Mouse (Mus musculus) CD4-positive, CD25-positive, alpha-beta regulatory T cell, adult 4 months (primary cell): ENCODE data around the gene Rps9. TPM values are rescaled to one million over a fixed set of nuclear protein-coding genes. Genes with fewer than 3 reads are reported as not detected.
"Not testable (repeated sequence)": the region's sequence is repeated elsewhere in the genome, so short reads cannot be mapped to it uniquely, and the experiment has no call there.

Source experiments
- ATAC-seq: one replicate; pipeline ENCODE4 v1.8.0; 2017
- polyA plus RNA-seq, 2 experiments: library from polyadenylated mRNA; unstranded; fragments of 100-300 nt; shearing (Covaris generic); gene quantifications; one replicate each; pipeline ENCODE4 v1.2.1; 2017

The Rps9 gene
- polyA plus RNA-seq = 1,000 to 10,000 TPM; 4,852 to 4,938 TPM

DNA sequence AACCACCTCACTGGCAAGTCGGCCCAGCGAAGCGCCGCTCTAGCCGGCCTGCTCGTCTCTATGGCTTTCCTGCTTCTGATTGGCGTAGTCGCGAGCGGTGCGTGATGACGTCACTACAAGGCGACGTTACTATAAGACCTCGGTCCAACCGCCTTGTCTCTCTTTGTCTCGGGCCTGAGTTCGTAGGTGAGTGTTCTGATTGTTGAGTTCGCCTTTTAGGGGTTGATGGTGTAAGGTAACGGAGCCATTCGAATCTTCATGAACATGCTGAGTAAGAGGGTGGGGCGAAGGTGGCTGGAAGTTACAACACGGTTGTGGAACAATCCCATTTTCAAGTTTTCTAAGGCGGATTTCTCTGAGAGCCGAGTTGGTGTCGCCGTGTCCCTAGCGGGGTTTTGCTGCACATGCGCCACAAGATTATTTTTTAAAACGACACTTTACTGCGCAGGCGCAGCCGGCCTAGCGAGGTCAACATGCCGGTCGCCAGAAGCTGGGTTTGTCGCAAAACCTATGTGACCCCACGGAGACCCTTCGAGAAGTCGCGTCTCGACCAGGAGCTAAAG is at the start of gene Rps9:
Gene Rps9, plus strand, starts transcription at position 115 of the 563 bp plus-strand sequence.
- ATAC-seq = peak; percentile 95

DNA sequence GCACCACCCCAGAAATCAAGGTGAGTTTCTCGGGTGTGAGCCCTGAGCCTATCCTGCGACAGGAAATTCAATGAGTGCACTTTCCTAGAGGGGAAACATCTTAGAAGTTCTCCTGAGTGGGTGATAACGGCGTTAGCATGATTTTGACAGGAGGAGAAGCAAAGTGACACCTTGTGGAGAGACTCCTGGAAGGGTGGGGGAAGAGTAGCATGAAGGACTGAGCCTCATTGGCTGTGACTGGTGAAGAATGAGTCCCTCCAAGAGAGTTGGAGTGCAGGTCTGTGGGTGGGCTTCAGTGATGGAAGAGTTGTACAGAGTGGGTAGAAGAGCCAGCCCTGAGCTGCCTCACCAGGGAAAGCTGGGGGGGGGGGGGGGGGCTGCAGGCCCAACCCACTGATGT is 46.8 kb upstream of the Rps9 start:
- no peak for ATAC-seq

DNA sequence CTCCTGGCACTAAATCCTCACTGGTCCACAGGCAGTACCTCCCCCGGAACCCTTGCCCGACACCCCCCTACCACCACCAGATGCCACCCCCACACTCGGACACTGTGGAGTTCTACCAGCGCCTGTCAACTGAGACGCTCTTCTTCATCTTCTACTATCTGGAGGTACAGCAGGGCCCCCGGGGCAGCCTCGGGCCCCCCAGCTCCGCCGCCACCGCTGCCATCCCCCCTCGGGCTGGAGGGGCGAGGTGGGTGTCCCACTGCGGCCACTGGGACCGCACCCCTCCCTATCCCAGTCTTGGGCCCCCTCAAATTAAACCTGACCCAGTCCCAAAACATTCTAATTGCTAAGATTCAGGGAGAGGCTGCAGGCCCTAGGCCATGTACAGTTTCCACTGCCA is 45.2 kb upstream of the Rps9 start:
- ATAC-seq = no peak

DNA sequence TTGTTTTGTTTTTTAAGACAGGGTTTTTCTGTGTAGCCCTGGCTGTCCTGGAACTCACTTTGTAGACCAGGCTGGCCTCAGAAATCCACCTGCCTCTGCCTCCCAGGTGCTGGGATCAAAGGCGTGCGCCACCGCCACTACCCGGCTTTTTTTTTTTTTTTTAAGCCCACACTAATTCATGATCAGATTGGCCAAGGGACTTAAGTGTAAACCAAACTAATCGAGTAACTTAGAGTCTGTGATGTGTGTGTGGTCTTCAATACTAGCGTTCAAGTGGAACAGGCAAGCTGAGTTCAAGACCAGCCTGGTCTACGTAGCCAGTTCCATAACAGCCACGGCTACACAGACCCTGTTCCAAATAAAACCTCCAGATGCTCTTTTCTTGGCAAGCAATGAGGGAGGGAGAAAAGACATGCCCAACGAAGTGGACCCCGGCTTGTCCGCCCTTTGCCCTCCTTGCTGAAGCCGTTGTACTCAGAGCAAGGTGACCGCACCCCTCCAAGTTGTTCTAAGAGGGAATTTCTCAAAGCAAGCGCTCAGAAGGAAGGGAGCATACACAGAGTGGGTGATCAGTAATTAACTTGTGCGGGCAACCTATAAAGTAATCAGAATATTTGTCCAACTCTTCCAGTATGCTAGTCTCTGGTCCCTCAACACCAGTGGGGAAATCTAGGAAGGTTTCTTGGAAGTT is 39.1 kb upstream of the Rps9 start:
- no peak for ATAC-seq

GRCm38 (mm10) chr7:3665215-3666114 is 38.3 kb upstream of the Rps9 start, which contains the start of gene Leng1:
Gene Leng1, minus strand, starts transcription at chr7:3665840.
- ATAC-seq = peak; percentile 97

DNA sequence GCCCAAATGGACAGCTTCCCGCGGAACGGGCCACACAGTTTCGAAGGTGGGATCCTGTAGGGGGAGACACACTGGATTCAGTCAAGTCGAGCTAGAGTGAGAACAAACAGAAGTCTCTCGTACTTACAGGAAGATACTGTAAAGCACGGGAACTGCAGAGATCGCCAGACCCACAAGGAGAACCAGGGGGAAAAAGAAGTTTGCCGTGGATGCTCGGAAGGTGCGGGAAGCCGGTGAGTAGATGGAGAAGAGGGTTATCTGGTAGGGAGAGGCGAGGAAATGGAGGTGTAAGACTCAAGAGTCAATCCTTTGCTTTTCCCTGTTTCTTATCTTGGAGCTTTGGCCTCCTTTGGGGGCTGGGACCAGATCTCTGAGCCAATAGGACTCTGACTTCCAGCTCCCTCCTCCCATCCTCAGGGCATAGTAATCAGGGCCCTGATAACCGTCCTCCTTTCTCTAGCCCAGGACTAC is 36.8 kb upstream of the Rps9 start:
- ATAC-seq = no peak

- ATAC-seq = peak; percentile 97
Observed at GRCm38 (mm10) chr7:3674507-3675227, 29.1 kb upstream of the Rps9 start.

GRCm38 (mm10) chr7:3675228-3675548 is 28.6 kb upstream of the Rps9 start:
- no peak for ATAC-seq

GRCm38 (mm10) chr7:3676371-3676770 is 27.4 kb upstream of the Rps9 start:
- ATAC-seq = no peak

DNA sequence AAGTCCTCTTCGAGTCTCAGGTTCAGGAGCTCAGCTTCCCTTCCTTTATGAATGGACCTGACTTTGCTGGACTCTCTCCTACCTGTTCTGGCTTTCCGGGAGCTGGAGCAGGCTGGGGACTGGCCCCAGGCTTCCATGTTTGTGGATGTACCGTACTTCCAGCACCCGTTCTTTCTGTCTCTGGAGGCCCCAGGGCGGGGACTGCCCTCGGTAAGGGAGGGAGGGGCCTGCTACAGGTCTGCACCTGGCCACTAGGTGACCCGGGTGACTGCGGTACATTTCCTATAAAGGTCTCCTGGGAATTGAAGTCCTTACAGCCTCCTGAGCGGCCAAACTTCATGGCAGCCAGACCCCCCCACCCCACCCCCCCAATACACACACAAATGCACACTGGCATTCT is 26.5 kb upstream of the Rps9 start, which contains the start of gene Tmc4:
Gene Tmc4, minus strand, starts transcription at position 212 of the 400 bp plus-strand sequence.
- no peak for ATAC-seq

- no peak for ATAC-seq
Observed at GRCm38 (mm10) chr7:3683908-3684550, 19.8 kb upstream of the Rps9 start.

DNA sequence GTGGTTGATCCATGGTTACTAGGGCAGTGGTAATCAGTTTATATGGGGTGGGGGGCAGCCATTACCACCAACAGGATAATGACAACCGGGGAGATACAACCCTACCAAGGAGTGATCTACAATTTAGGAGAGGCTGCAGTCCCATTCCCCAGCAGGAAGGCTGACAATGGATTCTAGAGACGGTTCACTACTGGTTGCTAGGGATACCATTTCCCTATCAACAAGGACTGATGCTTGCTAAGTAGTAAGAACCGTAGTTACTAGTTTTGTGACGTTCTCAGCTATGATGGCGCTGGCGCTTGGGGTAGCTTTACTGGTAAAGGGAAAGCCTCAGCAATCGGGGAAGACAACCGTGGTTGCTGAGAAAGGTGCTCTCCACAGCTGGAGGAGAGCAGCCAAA is 19.1 kb upstream of the Rps9 start:
- no peak for ATAC-seq

DNA sequence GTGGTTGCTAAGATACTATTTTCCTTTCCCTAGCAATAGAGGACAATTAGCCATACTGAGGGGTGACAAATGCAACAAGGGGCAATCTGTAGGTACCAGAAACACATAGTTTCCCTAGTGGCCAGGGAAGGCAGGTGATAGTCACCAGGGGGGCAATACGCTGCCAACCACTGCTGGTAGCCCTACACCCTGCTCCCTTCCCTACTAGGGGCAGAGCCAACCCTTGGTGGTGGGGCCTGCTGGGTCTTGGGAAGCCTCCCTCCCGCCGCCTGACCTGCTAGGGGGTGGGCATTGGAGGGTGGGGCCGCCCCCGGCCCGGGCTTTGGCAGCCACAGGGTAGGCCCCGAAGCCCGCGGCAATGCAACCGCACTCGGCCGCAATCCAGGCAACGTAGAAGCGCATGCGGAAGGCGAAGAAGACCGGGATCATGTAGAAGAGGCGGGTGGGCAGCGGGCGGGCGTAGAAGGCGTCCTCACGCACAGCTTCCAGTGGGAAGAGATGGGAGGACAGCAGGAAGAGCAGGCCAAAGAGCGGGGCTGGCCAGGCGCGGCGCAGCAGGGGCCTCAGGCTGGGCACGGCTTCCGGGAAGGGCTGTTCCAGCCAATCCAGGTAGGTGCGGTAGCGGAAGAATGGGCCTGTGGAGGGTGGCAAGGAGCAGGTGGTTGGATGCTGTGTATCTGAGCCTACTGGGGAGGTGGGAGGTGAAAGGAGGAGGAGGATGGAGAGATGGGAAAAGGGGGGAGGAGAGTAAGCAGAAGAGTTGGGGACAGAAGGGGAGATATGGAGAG is 18.2 kb upstream of the Rps9 start:
- ATAC-seq = no peak

GRCm38 (mm10) chr7:3691919-3692318 is 11.9 kb upstream of the Rps9 start:
- ATAC-seq = no peak

DNA sequence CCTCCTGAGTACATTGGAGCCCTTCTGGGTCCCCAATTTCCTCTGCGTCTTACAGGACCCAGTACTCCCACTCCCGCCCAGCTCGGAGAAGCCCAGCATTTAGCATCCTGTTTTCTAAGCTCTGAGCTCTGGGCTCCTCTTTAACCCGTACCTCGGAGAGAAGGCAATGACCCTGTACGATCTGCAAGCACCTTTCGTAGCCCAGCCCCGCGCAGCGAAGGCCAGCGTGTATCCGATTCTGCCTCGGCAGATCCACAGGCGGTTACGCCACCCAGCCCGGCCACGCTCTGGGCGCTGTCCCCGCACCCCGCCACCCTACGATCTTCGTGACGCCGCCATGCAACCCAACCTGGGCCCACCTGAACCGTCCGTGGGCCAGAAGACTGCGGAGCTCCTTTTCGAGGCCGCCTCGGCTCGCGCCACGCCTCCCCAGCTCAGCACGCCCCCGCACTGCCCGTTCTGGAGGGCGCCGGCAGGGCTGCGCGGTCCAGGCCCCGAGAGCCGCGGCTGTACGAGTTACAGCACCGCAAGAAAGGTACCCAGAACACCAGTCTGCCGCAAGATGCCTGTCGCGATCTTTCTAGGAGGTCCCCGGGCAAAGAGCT is 11.3 kb upstream of the Rps9 start, which contains the start of gene Tsen34:
Gene Tsen34, plus strand, starts transcription at position 482 of the 605 bp plus-strand sequence.
- peak; percentile 3 for ATAC-seq

DNA sequence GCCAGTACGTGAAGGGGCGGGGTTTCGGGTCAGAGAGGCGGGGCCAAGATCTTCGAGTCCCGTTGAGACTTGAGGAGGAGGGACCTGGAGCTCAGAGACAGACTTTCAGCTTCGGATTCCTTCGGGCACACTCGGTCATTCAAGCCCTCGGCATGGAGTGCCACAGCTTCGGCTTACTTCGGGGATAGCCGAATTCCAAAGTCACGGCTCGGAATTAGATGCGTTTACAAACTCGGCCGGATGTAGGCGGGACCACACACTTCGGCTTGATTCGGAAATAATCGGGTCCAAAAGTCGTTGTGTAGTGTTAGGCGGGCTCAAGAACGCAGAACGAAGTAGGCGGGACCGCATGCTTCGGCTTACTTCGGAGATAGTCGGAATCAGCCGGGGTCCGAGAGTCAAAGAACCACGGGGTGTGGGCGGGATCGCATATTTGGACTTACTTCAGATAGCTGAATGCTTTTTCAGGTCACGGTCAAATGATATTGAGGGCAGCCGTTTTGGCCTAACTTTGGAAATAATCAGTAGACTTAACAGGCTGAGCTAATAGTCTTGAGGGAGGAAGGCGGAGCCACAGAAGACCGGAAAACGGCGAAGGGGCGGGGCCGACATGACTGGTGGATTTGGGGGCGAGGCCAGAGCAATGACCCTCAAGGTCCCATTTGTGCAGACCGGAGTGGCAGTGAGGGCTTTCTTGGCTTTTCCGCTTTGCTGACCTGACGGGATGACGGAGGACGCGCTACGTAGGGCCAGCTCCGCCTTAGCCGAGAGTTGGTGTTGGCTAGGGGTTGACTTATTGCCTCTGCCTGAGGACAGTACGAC is 10.6 kb upstream of the Rps9 start, which contains the start of gene Mboat7:
Gene Mboat7, minus strand, starts transcription at position 537 of the 822 bp plus-strand sequence.
- ATAC-seq = peak; percentile 79

- ATAC-seq = no peak
Observed at GRCm38 (mm10) chr7:3693809-3694075, 10.1 kb upstream of the Rps9 start.

GRCm38 (mm10) chr7:3694076-3694948 is 9.5 kb upstream of the Rps9 start:
- peak; percentile 29 for ATAC-seq

GRCm38 (mm10) chr7:3694949-3695305 is 8.9 kb upstream of the Rps9 start:
- not testable (repeated sequence) for ATAC-seq
